In the genomic region with DNA sequence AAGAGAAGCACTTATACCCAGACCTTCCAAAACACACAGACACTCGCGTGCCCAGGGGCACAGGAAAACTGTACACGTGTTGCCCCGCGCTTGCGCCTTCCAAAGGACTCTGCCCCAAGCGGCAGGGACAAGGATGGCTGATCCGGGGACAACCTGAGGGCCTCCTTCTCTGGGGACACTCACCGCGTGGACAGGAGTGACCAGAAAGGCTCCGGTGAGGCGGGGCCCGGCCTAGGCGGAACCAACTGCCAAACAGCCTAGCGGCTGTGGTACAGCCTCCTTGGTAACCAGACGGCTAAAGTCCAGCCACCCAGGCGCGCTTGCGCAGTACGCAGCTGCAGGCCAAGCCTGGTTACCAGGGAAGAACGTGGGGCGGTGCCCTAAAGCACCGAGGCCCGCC, we compare ENCODE assay signal across 1 mouse cellular context.
TF ChIP-seq lines count a peak whose summit lies in the region.

TSS of gene Abhd14b (plus strand) at position 112 of the 400 bp plus-strand sequence.
TSS of gene Abhd14a (minus strand) at position 331 of the 400 bp plus-strand sequence.

TF ChIP-seq in MEL, 35 proteins besides CTCF, POLR2A, EP300 and RAD21 (continued from another document):
- TF ChIP-seq BHLHE40 (IDR thresholded peaks at IDR 0.05; ENCODE audit: borderline replicate concordance, low read depth, low read length) (peak; percentile 50; the same call in 1 of the 2 replicates), HCFC1 (IDR thresholded peaks at IDR 0.05; ENCODE audit: low read depth, low read length) (peak; percentile 49), MYB (IDR thresholded peaks at IDR 0.05; ENCODE audit: low read depth, low read length) (no peak), NRF1 (IDR thresholded peaks at IDR 0.05; ENCODE audit: insufficient read depth, low read depth, low read length, poor library complexity, severe bottlenecking) (peak; percentile 76), ELF1 (IDR thresholded peaks at IDR 0.05; ENCODE audit: low read depth, low read length) (no peak), ETS1 (IDR thresholded peaks at IDR 0.05; ENCODE audit: low read depth, low read length) (no peak), KAT2A (conservative IDR thresholded peaks at IDR 0.05; ENCODE audit: low read depth, low read length) (no peak), NELFE (IDR thresholded peaks at IDR 0.05; ENCODE audit: low read depth, low read length) (peak; percentile 68), USF1 (IDR thresholded peaks at IDR 0.05; ENCODE audit: low read depth, low read length) (peak; percentile 77), TBP (IDR thresholded peaks at IDR 0.05; ENCODE audit: low read depth, low read length) (peak; percentile 38; the same call in 1 of the 2 replicates), MYC (IDR thresholded peaks at IDR 0.05; ENCODE audit: low read depth, low read length) (peak; percentile 91)
